Mouse (Mus musculus): ENCODE measurements around the gene Reps2. TPM values are rescaled to one million over a fixed set of nuclear protein-coding genes. Genes with fewer than 3 reads are reported as not detected.
A peak's percentile ranks its signal among the peaks of the same experiment; 100 is the strongest.

Gene Reps2
- polyA plus RNA-seq, 1 experiment from 2014 or later: 2.1 TPM

DNA sequence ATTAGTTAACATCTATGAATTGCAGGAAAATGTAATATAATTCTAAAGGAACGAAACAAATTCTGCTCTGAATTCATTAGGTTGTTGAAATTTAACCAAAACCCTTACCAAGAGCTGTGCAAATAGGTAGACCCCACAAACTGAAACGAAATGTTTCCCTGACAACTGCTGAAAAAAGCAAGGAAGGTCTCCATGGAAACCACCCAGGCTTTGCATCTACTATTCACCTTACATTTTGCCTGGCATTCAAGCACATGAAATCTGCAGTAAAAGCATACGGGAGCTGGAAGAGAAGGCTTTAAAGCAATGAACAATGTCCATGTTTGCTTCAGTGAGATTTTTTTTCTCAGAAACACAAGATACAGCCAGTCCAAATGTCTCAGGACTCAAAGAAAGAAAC is 59.1 kb downstream of the Reps2 start:
- H3K9me3 ChIP-seq: no peaks in the 10 kb centered on the region
- ATAC-seq (ENCODE audit: insufficient number of reproducible peaks, low FRiP score, low TSS enrichment, low read depth): no peak
- H3K9ac ChIP-seq: no peak overlapping the region
- no peak overlapping the region for H3K27ac ChIP-seq
- H3K36me3 ChIP-seq: no peaks in the 10 kb centered on the region
- H3K4me2 ChIP-seq: no peak overlapping the region
- H3K4me1 ChIP-seq: no peaks in the 10 kb centered on the region
- H3K27me3 ChIP-seq: no peaks in the 10 kb centered on the region
- WGBS: 58% methylated on average over 3 of the region's 3 CpGs
- no peak overlapping the region for H3K4me3 ChIP-seq

DNA sequence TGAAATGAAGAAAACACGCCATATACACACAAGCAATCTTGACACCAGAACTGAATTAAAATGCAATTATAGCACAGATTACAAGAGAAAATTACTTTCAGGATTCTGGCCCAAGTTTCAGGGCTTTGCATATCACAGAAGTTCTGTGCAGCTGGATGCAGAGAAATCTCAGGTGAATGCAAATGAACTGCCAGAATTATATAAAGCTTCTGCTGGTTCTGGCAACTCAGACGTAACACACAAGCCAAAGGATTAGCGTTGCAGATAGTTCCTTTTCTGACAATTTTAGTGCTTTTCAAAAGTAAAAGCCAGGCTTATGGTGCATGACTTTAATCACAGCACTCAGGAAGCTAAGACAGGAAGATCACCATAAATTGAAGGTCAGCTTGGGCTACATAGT is 62.9 kb downstream of the Reps2 start:
- no peak overlapping the region for H3K4me2 ChIP-seq
- H3K27me3 ChIP-seq: no peaks in the 10 kb centered on the region
- no peak overlapping the region for H3K4me3 ChIP-seq
- H3K4me1 ChIP-seq: no peaks in the 10 kb centered on the region
- H3K36me3 ChIP-seq: no peaks in the 10 kb centered on the region
- ATAC-seq (ENCODE audit: insufficient number of reproducible peaks, low FRiP score, low TSS enrichment, low read depth): no peak
- H3K9me3 ChIP-seq: no peaks in the 10 kb centered on the region
- no peak overlapping the region for H3K27ac ChIP-seq
- 69% methylated on average over 3 of the region's 3 CpGs for WGBS
- no peak overlapping the region for H3K9ac ChIP-seq

DNA sequence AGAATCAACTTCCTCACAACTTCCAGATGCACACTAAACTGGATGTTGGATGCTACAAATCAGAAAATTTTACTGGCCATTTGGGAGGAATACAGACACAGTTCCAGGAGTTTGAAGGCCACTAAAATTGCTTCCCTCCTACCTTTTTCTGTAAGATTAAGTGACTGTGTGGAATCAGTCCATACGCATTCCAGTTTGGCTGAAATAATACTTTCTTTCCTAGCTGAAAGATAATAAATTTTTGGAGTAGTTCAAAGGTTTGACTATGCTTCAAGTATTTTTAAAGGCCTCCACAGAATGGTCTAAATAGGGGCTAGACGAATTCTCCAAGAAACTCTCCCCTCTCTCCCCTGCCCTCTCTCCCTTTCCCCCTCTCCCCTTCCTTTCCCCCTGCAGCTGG is 75.0 kb downstream of the Reps2 start:
- Histone ChIP-seq H3K4me2 (no peak overlapping the region), H3K27me3 (no peaks in the 10 kb centered on the region; the same call in 1 of the 2 replicates), H3K4me3 (no peak overlapping the region), H3K4me1 (no peaks in the 10 kb centered on the region), H3K36me3 (no peaks in the 10 kb centered on the region), H3K9me3 (no peaks in the 10 kb centered on the region), H3K27ac (0 out of 2 replicates have a peak overlapping the region, but pooled peaks have one; percentile 27), H3K9ac (no peak overlapping the region)
- ATAC-seq (ENCODE audit: insufficient number of reproducible peaks, low FRiP score, low TSS enrichment, low read depth): peak; percentile 24; the same call in 1 of the 2 replicates
- 50% methylated on average over 2 of the region's 2 CpGs for WGBS

DNA sequence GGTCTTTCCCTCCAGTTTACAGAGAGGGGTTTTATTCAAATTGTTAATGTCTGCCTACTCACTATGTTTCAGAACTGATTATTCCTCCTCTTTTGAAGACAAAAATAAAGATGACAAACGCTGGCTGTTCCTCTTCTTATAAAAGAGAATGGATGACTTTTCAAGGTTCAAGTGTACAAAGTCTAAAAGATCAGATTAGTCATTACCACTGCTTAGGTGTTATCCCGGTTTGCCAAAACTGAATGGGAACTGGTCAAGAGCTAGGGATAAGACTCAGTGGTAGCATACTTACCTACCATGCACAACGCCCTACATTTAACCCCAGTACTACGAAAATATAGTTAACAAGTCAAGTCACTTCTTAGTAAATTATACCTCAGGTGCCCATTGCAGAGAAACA is 77.9 kb downstream of the Reps2 start:
- no peaks in the 10 kb centered on the region for H3K9me3 ChIP-seq
- WGBS: 84% methylated on average over 4 of the region's 4 CpGs
- no peak overlapping the region for H3K4me3 ChIP-seq
- peaks cover 3% of the 10 kb centered on the region; the same call in 1 of the 2 replicates for H3K27me3 ChIP-seq
- no peak overlapping the region for H3K27ac ChIP-seq
- no peaks in the 10 kb centered on the region for H3K36me3 ChIP-seq
- no peak overlapping the region for H3K4me2 ChIP-seq
- no peak for ATAC-seq (ENCODE audit: insufficient number of reproducible peaks, low FRiP score, low TSS enrichment, low read depth)
- no peak overlapping the region for H3K9ac ChIP-seq
- H3K4me1 ChIP-seq: no peaks in the 10 kb centered on the region

DNA sequence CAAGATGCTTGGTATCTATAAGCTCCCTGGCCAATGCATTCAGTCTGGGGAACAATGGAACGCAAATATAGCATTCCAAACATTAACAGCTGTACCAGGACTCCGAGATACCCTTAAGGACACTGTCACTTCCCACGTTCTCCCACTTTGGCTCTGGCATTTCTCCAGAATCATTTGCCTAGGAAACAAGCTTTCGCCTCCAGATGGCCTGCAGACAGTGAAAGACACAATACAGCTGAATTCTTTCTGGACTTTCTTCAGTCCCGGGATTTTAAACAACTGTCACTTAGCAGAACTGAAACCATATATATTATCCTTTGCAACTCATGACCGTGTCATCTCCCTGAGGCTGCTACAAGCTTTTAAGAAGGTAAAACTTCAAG is 87.0 kb downstream of the Reps2 start:
- Histone ChIP-seq H3K36me3 (no peaks in the 10 kb centered on the region), H3K9me3 (no peaks in the 10 kb centered on the region), H3K27me3 (peaks cover 18% of the 10 kb centered on the region; the same call in 1 of the 2 replicates), H3K9ac (no peak overlapping the region), H3K4me2 (no peak overlapping the region), H3K27ac (no peak overlapping the region), H3K4me1 (no peaks in the 10 kb centered on the region), H3K4me3 (no peak overlapping the region)
- no peak for ATAC-seq (ENCODE audit: insufficient number of reproducible peaks, low FRiP score, low TSS enrichment, low read depth)
- 50% methylated on average over 6 of the region's 6 CpGs for WGBS

DNA sequence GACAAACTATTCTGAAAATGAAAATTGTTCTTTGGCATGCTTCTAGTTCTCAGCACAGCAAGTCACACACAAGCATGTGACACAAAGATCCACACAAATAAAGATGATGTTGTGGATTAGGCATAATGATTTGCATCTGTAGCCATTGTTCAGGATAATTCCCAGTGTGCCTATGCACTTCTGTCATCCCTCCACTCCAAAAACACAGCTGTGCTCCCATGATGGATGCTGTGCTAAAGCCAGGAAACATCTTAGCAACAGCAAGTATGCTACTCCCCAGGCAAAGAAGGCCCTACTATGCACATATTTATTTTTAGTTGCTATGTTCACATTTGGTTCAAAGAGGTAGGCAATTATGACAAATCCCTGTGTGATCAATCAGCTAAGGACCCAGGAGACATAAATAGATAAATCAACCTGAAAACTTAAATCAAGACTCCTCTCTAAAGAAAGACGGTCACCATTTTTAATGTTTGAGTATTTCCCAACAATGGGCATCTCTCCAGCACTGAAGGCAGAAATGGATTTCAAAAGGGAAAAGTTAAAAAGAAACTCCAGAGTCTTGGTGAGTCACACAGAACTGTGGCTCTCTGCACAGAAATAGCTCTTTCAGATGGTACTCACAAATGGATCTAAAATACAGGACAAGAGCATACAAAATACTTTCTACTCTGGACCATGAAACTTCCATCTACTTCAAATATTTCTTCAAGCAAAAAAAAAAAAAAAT is 87.6 kb downstream of the Reps2 start:
- H3K9ac ChIP-seq: no peak overlapping the region
- peaks cover 18% of the 10 kb centered on the region; the same call in 1 of the 2 replicates for H3K27me3 ChIP-seq
- no peak for ATAC-seq (ENCODE audit: insufficient number of reproducible peaks, low FRiP score, low TSS enrichment, low read depth)
- 77% methylated on average over 1 of the region's 1 CpGs for WGBS
- H3K4me2 ChIP-seq: no peak overlapping the region
- H3K4me3 ChIP-seq: no peak overlapping the region
- H3K4me1 ChIP-seq: no peaks in the 10 kb centered on the region
- no peak overlapping the region for H3K27ac ChIP-seq
- H3K36me3 ChIP-seq: no peaks in the 10 kb centered on the region
- H3K9me3 ChIP-seq: no peaks in the 10 kb centered on the region

DNA sequence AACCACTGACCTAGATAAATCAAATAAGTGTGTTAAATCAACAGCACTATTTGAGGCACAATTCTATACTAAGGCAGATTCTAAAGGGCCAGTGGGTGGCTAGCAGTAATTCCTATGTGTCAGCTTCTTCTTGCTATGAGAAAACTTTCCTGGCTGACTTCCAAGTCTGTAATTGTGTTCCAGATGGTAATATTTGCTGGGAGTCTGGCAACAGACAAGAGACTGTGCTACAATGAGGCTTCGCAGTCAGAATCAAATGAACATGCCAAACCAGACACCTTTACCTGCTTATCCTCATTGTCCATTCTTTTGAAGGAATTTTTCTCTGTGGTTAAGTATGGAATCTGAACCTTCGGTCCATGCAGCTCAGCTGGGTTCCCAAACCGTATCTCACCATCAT is 88.9 kb downstream of the Reps2 start:
- no peak overlapping the region for H3K9ac ChIP-seq
- peaks cover 11% of the 10 kb centered on the region; the same call in 1 of the 2 replicates for H3K27me3 ChIP-seq
- no peaks in the 10 kb centered on the region for H3K36me3 ChIP-seq
- no peaks in the 10 kb centered on the region for H3K9me3 ChIP-seq
- no peak overlapping the region for H3K4me3 ChIP-seq
- 54% methylated on average over 3 of the region's 3 CpGs for WGBS
- H3K4me2 ChIP-seq: no peak overlapping the region
- no peaks in the 10 kb centered on the region for H3K4me1 ChIP-seq
- ATAC-seq (ENCODE audit: insufficient number of reproducible peaks, low FRiP score, low TSS enrichment, low read depth): no peak
- H3K27ac ChIP-seq: no peak overlapping the region

DNA sequence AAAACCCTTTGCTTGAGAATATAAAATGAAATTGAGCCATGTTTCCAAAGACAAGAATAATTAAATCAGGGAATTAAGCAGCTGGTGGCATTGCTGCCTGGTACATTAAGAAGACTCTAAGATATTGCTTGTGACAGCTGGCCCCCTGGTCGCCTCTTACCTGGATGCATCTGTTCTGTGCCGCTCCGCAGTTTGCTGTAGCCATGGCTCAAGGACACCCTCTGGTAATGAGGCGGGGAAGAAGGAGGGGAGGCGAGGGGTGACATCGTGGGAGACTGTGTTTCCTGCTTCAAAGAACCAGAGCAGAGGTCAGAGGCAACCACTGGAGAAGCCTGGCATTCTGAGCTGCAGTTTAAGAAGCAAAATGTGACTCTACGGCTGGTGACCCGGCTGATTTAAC is 91.1 kb downstream of the Reps2 start:
- H3K4me3 ChIP-seq: no peak overlapping the region
- no peak overlapping the region for H3K4me2 ChIP-seq
- no peak for ATAC-seq (ENCODE audit: insufficient number of reproducible peaks, low FRiP score, low TSS enrichment, low read depth)
- H3K27ac ChIP-seq: no peak overlapping the region
- H3K4me1 ChIP-seq: no peaks in the 10 kb centered on the region
- H3K9ac ChIP-seq: no peak overlapping the region
- no peaks in the 10 kb centered on the region for H3K9me3 ChIP-seq
- peaks cover 11% of the 10 kb centered on the region; the same call in 1 of the 2 replicates for H3K27me3 ChIP-seq
- no peaks in the 10 kb centered on the region for H3K36me3 ChIP-seq
- 46% methylated on average over 8 of the region's 8 CpGs for WGBS

DNA sequence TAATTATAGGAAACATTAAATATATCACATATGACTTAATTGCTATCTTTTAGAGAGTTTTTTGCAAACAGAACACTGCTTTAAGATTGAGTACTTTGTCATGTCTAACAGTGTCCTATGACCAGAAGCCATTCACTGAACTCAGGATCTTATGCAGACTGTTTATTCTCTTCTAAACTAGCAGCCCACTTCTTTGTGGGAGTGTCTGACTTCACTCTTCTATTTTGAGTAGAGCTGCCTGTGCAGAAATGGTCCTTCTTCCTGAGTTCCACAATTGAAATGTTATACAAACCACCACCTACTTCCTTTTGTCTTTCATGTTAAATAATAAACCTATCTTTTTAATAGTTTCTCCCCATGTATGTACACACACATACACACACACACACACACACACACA is 98.4 kb downstream of the Reps2 start:
- Histone ChIP-seq H3K9me3 (no peaks in the 10 kb centered on the region), H3K9ac (no peak overlapping the region), H3K27ac (no peak overlapping the region), H3K4me3 (no peak overlapping the region), H3K27me3 (no peaks in the 10 kb centered on the region), H3K4me1 (no peaks in the 10 kb centered on the region), H3K4me2 (no peak overlapping the region), H3K36me3 (no peaks in the 10 kb centered on the region)
- no peak for ATAC-seq (ENCODE audit: insufficient number of reproducible peaks, low FRiP score, low TSS enrichment, low read depth)

DNA sequence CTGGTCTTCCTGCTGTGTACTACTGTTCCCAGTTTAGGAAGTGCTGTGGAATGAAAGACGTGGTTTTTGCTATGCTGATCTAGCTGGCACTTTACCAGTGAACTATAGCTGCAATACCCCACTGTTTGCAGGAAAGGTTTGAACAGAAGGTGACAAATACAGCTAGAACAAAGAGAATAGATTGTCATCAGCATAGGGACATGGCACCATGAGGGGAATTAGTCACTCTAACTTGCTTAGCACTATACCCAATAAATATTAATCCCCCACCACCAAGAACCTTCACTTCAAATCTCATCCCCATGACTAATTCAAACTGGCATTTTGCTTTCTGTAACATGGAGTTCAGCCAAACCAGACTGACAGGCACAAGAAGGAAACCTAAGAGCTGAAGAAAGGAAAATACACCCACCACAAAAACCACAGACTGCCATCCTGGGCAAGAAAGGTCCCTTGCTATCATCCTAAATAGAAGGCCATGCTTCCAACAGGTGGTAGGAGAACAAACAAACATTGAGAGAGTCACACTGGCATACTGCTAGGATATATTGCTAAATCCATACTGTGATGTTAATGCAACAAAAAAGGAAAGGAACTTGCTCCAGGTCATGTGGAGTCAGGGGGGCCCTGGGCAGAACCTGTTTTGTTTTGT is 100.7 kb downstream of the Reps2 start:
- Histone ChIP-seq H3K9me3 (no peaks in the 10 kb centered on the region), H3K27me3 (no peaks in the 10 kb centered on the region), H3K4me1 (no peaks in the 10 kb centered on the region), H3K4me3 (no peak overlapping the region), H3K4me2 (no peak overlapping the region), H3K36me3 (no peaks in the 10 kb centered on the region), H3K9ac (no peak overlapping the region), H3K27ac (no peak overlapping the region)
- ATAC-seq (ENCODE audit: insufficient number of reproducible peaks, low FRiP score, low TSS enrichment, low read depth): no peak
- 42% methylated on average over 1 of the region's 1 CpGs for WGBS

DNA sequence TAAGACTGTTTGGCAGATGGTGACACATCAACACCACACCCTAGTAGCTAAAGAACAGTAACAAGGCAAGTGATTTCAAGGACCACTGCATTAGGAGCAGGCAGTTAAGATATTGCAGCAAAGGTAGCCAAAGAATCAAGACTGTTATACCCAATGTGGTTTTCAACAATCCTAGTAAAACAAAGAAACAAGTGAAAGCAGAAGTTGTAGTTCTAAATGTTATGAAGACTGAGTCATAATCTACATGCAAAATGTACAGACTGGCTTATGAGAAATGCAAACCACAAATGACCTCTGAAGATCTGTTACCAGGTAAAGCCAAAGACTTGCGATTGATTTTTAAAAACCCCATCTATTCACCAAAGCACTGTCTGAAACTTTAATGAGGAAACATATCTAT is 101.5 kb downstream of the Reps2 start:
- no peaks in the 10 kb centered on the region for H3K27me3 ChIP-seq
- 89% methylated on average over 1 of the region's 1 CpGs for WGBS
- H3K9ac ChIP-seq: no peak overlapping the region
- H3K4me2 ChIP-seq: no peak overlapping the region
- H3K4me3 ChIP-seq: no peak overlapping the region
- no peak overlapping the region for H3K27ac ChIP-seq
- H3K9me3 ChIP-seq: no peaks in the 10 kb centered on the region
- H3K4me1 ChIP-seq: no peaks in the 10 kb centered on the region
- no peaks in the 10 kb centered on the region for H3K36me3 ChIP-seq
- no peak for ATAC-seq (ENCODE audit: insufficient number of reproducible peaks, low FRiP score, low TSS enrichment, low read depth)

DNA sequence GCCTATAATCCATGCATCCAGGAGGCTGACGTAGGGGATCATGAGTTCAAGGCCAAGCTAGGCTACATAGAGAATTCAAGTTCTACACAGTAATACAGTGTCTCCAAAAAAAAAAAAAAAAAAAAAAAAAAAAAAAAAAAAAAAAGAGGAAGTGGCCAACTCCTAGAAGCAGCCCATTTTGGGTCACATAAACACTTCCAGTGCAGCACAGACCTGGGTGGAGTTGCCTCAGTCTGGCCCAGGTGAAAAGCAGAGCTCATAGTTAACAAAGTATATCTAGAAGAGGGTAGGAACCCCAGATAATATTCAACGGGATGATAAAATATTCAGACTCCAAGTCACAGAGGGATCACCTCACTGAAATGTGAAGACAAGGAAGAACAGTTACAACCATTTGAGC is 112.4 kb downstream of the Reps2 start:
- WGBS: 99% methylated on average over 2 of the region's 2 CpGs
- no peaks in the 10 kb centered on the region for H3K9me3 ChIP-seq

More for the DNA sequence above, 112.4 kb downstream of the Reps2 start:
- Histone ChIP-seq H3K4me2 (no peak overlapping the region), H3K9ac (no peak overlapping the region), H3K4me3 (no peak overlapping the region), H3K27me3 (peaks cover 15% of the 10 kb centered on the region; the same call in 1 of the 2 replicates), H3K4me1 (no peaks in the 10 kb centered on the region), H3K27ac (no peak overlapping the region), H3K36me3 (no peaks in the 10 kb centered on the region)
- ATAC-seq (ENCODE audit: insufficient number of reproducible peaks, low FRiP score, low TSS enrichment, low read depth): no peak
